Mouse (Mus musculus) adrenal gland, adult (tissue): ENCODE data around the gene Tcp11l1.
A peak's percentile ranks its signal among the peaks of the same experiment; 100 is the strongest.

Source experiments
- DNase-seq, 2 experiments: peaks; one replicate each; pipeline ENCODE4 v3.0.0; 2022 to 2023; ENCODE audit warnings: low spot score in 1 of 2; ENCODE audit not compliant: inconsistent age in 2 of 2

Gene Tcp11l1

GRCm38 (mm10) chr2:104711585-104712485 is at the start of gene Tcp11l1:
Gene Tcp11l1 (minus strand): TSS chr2:104712169.
- peak; percentile 78 to 95 for DNase-seq

DNA sequence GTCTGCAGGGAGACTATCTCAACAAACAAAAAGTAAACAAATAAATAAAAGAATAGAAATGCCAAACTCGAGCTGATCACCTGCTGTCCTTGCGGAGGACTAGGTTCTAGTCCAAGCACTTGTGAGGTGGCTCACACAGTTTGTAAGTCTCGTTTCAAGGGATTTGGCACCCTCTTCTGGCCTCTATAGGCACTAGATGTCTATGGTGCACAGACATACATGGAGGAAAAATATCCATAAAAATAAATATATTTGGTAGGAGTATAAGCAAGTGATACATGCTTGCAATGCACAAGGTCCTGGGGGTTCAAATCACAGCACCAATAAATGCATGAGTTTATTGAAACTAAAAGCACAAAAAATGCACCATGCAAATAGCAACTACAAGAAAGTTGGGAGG is 38.6 kb upstream of the Tcp11l1 start:
- DNase-seq, result peak in 1 of 2 experiments; percentile 56

DNA sequence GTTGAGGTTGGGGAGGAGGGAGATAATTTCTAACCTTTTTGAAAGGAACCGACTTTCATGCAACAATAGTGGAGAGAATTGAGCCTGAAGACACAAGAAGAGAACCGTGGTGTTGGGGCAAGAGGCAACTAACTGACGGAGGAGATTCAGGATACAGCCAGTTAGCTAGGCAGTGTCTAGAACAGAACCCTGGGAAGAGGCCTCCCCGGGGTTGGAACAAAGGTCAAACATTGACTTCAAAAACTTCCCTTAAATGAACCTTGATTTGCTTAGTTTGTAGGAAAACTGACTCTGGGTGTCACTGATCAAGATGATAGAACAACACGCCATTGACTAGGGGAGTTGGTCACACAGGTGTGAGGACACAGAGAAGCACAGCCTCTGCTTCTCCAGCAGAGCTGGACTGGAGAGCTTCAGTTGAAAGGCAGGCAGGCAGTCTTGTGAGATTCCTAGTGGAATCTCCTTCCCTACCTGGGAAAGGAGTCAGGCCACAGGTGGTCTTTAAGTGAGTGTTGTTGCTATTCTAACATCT is 36.7 kb upstream of the Tcp11l1 start:
- no peak for DNase-seq

GRCm38 (mm10) chr2:104746251-104746650 is 34.3 kb upstream of the Tcp11l1 start:
- DNase-seq, result no peak

- DNase-seq, result no peak
Observed at GRCm38 (mm10) chr2:104743971-104744370, 32.0 kb upstream of the Tcp11l1 start.

- peak in 1 of 2 experiments; percentile 13 for DNase-seq
Observed at GRCm38 (mm10) chr2:104743160-104743559, 31.2 kb upstream of the Tcp11l1 start.

- peak; percentile 90 to 96 for DNase-seq
Observed at GRCm38 (mm10) chr2:104742741-104743064, 30.7 kb upstream of the Tcp11l1 start, which contains the start of gene Depdc7. Gene Depdc7 (minus strand): TSS chr2:104742878.

DNA sequence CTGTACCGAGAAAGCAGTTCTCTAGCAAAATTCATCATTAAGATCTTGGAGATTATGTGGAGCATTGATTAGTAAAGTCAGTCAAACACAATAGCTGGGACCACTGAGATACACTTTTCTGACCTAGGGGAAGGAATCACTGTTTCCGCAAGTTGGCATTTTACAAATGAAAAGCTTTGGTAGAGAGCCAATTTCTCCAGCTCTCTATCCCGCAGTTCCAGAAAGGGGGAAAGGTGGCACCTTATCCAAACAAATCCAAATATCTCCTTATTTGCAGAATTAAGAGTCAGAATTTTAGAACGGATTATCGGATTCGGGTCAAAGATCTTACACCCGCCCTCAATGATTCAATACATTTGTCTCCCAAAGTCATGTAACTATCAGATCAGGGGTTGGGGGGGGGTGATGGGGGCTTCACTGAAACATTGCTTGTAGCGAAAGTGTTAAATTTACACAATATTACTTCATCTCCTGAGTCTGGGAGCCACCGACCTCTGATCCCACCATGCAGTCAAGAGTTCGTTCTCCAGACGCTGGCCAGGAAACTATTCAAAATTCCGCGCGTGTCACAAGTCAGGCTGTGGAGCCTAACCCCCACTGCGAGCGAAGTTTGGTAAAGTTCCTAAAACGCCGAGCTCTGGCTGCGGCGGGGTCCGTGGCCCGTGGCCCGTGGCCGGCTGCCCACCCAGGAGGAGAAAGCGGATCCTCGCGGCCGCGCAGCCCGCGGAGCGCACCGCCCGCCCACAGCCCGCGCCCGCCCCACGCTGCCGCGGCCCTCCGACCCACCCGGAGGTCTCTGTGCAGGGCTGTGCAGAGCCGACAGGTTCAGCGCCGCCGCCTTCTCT is 30.1 kb upstream of the Tcp11l1 start:
- DNase-seq, result peak in 1 of 2 experiments; percentile 35

DNA sequence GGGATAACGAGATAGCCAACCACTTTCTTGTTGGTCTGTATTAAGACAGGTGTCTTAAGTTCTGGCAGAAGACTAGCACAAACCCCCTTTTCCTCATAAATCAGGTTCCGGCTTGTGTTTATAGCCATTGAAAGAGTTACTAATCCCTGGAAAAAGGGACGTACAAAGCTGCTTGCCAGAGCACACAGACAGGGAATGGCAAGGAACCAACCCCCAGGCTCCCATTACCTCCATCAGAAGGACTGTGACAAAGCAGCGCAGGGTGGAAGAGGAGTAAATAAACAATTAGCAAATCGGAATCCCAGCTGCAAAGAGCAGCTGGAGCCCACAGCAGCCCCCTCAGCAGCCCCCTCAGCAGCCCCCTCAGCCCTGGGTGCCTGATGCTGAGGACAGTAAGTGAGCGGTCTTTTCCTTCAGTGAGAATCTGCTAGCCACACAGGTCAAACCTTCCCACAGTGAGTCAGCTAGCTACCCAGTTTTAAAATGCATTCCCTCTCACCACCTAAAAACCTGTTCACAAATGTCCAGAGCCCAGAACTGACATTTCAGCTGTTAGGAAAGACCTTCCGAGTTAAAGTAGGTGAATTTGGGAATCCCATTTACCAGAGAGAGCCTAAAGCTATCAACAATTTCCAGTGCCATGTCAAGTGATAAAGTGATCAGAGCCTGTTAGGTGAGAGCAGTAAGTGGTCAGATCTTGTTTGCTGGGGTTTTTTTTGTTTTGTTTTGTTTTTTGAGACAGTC is 29.2 kb upstream of the Tcp11l1 start:
- DNase-seq, result no peak

- DNase-seq, result no peak
Observed at GRCm38 (mm10) chr2:104740248-104740949, 28.4 kb upstream of the Tcp11l1 start.

DNA sequence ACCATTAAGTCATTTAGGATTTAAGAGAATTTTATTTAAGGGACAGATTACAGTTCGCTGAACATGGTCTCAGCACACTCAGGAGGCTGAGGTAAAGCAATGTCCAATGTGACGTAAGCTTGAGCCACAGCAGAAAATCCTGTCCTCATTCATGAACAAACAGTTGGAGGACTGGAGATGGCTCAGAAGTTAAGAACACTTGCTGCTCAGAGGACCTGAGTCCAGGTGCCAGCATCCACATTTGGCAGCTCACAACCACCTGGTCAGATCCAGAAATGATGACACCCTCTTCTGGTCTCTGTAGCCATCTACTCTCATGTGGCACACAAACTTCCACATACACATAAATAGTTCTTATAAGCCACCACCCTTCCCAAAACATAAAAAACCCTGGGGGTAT is 27.7 kb upstream of the Tcp11l1 start:
- DNase-seq, result no peak

DNA sequence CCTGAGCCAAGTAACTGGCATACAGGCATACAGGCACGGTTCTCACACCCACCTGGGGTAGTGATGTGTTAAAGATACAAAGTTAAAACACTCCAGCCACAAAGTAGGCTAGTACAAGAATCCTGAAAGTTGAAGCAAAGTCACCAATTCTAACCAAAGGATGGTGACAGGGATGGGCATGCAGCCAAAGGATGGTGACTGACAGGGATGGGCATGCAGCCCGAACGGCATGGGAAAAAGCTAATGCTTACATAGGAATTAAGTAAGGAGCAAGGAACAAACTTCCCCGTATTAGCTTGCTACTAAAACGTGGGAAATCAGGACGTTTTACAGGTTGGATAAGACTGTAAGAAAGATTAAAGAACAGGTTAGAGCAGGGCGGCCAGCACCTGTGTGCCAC is 24.3 kb upstream of the Tcp11l1 start:
- peak in 1 of 2 experiments; percentile 35 for DNase-seq

DNA sequence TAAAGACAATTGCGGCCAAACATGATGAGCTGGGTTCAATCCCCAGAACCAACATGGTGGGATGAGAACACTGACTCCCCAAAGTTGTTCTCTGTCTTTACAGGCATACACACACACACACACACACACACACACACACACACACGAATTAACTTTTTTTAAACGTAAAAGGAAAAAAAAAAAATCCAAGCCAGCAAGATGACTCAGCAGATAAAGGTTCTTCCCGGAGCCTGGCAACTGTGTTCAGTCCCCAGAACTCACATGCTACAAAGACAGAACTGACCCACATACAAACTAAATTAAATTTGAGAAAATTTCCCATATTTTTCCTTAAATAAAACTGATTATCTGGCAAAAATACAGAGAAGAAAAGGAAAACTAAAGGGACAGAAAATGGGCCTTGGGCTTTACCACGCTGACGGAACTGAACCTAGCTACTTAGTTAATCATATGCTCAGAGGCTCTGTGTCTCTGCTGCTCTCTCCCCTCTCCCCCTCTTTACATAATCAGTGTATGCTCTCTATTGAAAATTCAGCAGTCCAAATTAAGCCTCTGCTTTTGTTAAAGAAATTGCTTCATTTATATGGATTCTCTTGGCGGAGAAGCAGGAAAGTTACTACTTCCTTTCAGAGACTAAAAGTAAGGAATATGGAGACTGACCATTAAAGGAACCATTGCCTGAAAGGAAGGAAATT is 20.7 kb upstream of the Tcp11l1 start:
- DNase-seq, result peak in 1 of 2 experiments; percentile 38

DNA sequence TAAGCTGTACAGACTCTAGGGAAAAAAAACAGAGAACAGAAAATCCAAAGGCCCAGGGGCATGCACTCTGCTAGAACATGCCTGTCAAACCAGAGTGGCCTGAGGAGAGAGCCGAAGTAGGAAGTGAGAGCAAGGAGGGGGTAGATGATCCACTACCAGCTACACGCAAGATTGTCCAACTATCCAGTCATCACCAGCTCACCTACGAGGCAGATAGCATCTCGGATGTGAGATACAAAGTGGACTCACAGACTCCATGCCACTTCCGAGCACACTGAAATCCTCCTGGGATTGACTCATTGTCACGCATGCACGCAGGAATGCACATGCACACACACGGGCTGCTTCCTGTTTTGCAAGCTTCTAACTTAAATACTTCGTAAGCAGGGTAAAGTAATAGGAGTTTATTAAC is 20.1 kb upstream of the Tcp11l1 start:
- DNase-seq, result peak in 1 of 2 experiments; percentile 38

- DNase-seq, result no peak
Observed at GRCm38 (mm10) chr2:104727369-104727768, 15.4 kb upstream of the Tcp11l1 start.

- no peak for DNase-seq
Observed at GRCm38 (mm10) chr2:104722021-104722420, 10.1 kb upstream of the Tcp11l1 start.

DNA sequence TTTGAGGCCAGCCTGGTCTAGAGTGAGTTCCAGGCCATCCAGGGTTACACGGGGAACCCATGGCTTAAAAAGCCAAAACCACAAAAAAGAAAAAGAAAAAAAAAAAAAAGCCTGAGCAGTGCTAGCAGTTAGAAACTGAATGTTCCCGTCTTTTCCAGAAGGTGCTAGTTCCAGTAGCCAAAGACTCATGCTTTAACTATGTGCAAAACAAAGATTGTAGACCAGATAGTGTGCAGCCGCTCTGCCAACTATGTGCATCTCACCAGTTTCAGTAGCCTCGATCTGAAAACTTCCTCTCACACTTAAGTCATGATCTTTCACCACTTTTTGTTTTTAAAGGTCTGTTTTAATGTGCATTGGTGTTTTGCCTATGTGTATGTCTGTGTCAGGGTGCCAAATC is 5.9 kb upstream of the Tcp11l1 start:
- no peak for DNase-seq

DNA sequence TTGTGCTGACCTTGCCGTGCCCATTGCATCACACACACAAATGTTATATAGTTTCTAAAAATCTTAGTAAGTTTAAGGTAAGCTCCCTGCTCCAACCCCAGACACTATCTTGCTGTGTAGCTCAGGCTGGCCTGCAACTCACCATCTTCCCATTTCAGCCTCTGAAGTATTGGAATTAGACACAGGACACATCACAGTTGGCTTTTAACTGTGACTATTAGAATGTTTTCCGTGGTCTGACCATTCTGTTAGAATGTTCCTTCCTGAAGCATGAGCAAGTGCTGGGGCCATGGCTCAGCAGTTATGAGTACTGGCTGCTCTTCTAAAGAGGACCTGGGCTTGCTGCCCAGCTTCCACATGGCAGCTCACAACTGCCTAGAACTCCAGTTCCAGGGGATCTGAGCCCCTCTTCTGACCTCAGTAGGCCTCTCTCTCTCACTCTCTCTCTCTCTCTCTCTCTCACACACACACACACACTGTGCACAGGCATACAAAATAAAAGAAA is 5.3 kb upstream of the Tcp11l1 start:
- DNase-seq, result no peak

DNA sequence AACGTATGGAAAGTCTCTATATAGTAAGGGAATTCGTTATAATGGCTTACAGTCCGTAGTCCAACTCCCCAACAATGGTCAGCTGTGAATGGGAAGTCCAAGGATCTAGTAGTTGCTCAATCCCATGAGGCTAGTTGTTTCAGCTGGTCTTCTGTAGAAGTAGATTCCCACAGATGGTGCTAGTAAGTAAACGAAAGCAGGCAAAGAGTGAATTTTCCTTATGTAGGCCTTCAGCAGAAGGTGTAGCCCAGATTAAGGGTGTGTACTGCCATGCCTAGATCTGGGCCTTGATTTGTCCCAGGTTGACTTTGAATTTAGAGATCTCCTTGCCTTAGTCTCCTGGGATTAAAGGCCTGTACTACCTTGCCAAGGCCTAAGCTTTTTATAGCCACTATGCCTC is 4.3 kb upstream of the Tcp11l1 start, which contains the start of gene Pin1rt1:
Pin1rt1 (minus strand) TSS at position 101 of the 400 bp plus-strand sequence.
- DNase-seq, result no peak
